Mouse (Mus musculus) olfactory bulb, adult 2 months (tissue): ENCODE measurements around the gene Brsk1. TPM values are rescaled to one million over a fixed set of nuclear protein-coding genes. Genes with fewer than 3 reads are reported as not detected.

Experiments
- H3K27ac ChIP-seq: fragments of 200-500 bp; 2 replicates; pipeline ENCODE4 v1.5.1; 2012; ENCODE audit warnings: low read depth, low read length; ENCODE audit not compliant: insufficient read depth
- H3K4me1 ChIP-seq: fragments of 200-500 bp; 2 replicates; pipeline ENCODE4 v1.6.1; 2012; ENCODE audit warnings: low read length; ENCODE audit not compliant: control insufficient read depth, insufficient read depth
- H3K4me3 ChIP-seq: fragments of 200-500 bp; 2 replicates; pipeline ENCODE4 v1.5.1; 2012; ENCODE audit warnings: mild to moderate bottlenecking, low read depth, low read length, moderate library complexity; ENCODE audit not compliant: insufficient read depth
- CTCF ChIP-seq: fragments of 200-500 bp; IDR thresholded peaks from 2 replicates; pipeline ENCODE4 v1.5.1; 2012; ENCODE audit warnings: low read depth, mild to moderate bottlenecking, low read length, moderate library complexity; ENCODE audit not compliant: insufficient read depth
- POLR2A ChIP-seq: fragments of 200-500 bp; IDR thresholded peaks from 2 replicates; pipeline ENCODE4 v1.6.1; 2012; ENCODE audit warnings: mild to moderate bottlenecking, low read depth, low read length, moderate library complexity; ENCODE audit not compliant: insufficient read depth
- WGBS: fragments of 180-500 bp; shearing (Covaris S2); methylation state at CpG from one replicate; pipeline ENCODE4 v1.1.7; 2018; 5-methylcytosine and 5-hydroxymethylcytosine counted together
- polyA plus RNA-seq: library from polyadenylated mRNA; stranded (reverse); fragments of >200 nt; gene quantifications from 2 replicates; pipeline ENCODE4 v1.2.4, GENCODE M21; 2012; ENCODE audit warnings: low replicate concordance; ENCODE audit not compliant: missing spikeins, insufficient read depth, insufficient read length

Brsk1 gene
- polyA plus RNA-seq, 1 experiment = not detected

DNA sequence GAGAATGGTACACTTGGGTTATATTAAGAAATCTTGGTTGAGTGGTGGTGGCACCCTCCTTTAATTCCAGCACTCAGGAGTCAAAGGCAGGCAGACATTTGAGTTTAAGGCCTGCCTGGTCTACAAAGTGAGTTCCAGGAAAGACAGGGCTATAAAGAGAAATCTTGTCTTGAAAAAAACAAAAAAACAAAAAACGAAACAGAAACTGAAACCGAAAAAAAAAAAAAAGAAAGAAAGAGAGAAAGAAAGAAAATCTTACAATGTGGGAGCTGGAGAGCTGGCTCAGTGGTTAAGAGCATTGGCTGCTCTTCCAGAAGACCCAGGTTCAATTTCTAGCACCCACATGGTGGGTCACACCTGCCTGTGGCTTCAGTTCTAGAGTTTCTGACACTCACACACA, 26.7 kb upstream of the Brsk1 start:
- TF ChIP-seq CTCF = no peak
- TF ChIP-seq POLR2A = no peak
- Histone ChIP-seq H3K4me1 (peaks cover 8% of the 10 kb centered on the region; the same call in 1 of the 2 replicates), H3K4me3 (no peak overlapping the region), H3K27ac (no peak overlapping the region)
- WGBS = 87% methylated on average over 2 of the region's 2 CpGs

GRCm38 (mm10) chr7:4666871-4667270, 23.5 kb upstream of the Brsk1 start:
- Histone ChIP-seq H3K27ac (no peak overlapping the region), H3K4me1 (peaks cover 3% of the 10 kb centered on the region; the same call in 1 of the 2 replicates), H3K4me3 (no peak overlapping the region)
- TF ChIP-seq POLR2A (no peak), CTCF (no peak)
- 99% methylated on average over 5 of the region's 5 CpGs for WGBS

- H3K27ac ChIP-seq = no peak overlapping the region
- no peaks in the 10 kb centered on the region for H3K4me1 ChIP-seq
- WGBS = 90% methylated on average over 8 of the region's 8 CpGs
- TF ChIP-seq CTCF = no peak
- no peak for TF ChIP-seq POLR2A
- no peak overlapping the region for H3K4me3 ChIP-seq
Measured at GRCm38 (mm10) chr7:4668506-4668905, 21.9 kb upstream of the Brsk1 start.

DNA sequence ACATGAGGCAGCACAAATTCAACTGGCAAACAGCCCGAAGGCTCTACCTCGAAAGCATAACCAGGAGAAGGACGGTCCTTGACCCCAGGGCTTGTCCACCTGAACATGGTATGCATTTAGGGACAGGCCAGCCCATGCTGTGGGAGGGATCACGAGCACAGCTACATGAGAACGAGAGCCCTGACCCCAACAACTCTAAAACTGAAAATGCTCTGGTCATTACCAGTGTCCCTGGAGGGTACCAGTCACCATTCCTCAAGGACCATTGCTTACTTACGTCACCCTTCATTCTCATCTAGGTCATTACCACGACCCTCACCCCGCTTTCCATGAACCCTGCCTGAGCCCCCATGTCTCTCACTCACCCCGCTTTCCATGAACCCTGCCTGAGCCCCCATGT, 21.2 kb upstream of the Brsk1 start:
- TF ChIP-seq CTCF (no peak), POLR2A (no peak)
- WGBS = 95% methylated on average over 9 of the region's 9 CpGs
- no peak overlapping the region for H3K27ac ChIP-seq
- no peaks in the 10 kb centered on the region for H3K4me1 ChIP-seq
- no peak overlapping the region for H3K4me3 ChIP-seq

- H3K4me1 ChIP-seq = no peaks in the 10 kb centered on the region
- 91% methylated on average over 8 of the region's 8 CpGs for WGBS
- no peak overlapping the region for H3K27ac ChIP-seq
- no peak overlapping the region for H3K4me3 ChIP-seq
- TF ChIP-seq POLR2A (no peak), CTCF (no peak)
Measured at GRCm38 (mm10) chr7:4670655-4671255, 19.6 kb upstream of the Brsk1 start.

DNA sequence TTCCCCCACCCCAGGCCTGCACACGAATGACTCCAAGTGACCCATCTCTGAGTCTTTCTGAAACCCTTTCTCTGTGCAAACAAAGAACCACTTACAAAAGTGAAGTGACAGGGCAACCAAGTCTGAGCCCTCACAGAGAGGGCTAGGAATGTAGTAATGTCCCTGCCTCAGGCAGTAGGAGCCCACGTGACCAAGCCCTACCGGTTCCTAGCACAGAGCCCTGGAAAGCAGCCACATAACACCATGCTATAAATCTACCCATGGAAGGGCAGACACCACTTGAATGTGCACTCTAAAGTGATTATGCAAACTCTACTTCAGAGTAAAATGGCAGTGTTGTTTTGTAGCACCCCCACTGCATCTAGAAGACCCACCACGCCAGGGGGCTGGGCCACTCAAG, 18.4 kb upstream of the Brsk1 start:
- Histone ChIP-seq H3K4me3 (no peak overlapping the region), H3K4me1 (no peaks in the 10 kb centered on the region), H3K27ac (no peak overlapping the region)
- 65% methylated on average over 4 of the region's 4 CpGs for WGBS
- TF ChIP-seq CTCF = no peak
- TF ChIP-seq POLR2A = no peak

GRCm38 (mm10) chr7:4674114-4674731, 16.2 kb upstream of the Brsk1 start:
- no peak for TF ChIP-seq CTCF
- TF ChIP-seq POLR2A = no peak
- Histone ChIP-seq H3K4me3 (no peak overlapping the region), H3K4me1 (no peaks in the 10 kb centered on the region), H3K27ac (no peak overlapping the region)
- WGBS = 90% methylated on average over 12 of the region's 12 CpGs

DNA sequence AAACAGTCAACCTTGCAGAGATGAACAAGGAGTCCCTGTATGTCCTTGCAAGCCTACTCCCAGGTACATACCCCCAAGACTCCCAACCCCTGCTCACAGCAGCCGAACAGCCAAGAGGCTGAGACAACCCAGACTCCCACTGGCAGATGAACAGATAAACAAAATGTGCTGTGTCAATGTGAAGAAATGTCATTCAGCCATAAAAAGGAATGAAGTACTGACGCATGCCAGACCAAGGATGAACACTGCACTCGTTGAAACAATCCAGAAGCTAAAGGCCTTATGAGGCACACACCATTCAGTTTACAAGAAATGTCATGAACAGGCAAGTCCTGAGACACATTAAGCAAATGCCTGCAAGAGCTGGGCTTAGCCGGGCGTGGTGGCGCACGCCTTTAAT, 15.2 kb upstream of the Brsk1 start:
- H3K4me1 ChIP-seq = no peaks in the 10 kb centered on the region
- no peak for TF ChIP-seq POLR2A
- TF ChIP-seq CTCF = no peak
- WGBS = 94% methylated on average over 7 of the region's 7 CpGs
- no peak overlapping the region for H3K27ac ChIP-seq
- H3K4me3 ChIP-seq = no peak overlapping the region

DNA sequence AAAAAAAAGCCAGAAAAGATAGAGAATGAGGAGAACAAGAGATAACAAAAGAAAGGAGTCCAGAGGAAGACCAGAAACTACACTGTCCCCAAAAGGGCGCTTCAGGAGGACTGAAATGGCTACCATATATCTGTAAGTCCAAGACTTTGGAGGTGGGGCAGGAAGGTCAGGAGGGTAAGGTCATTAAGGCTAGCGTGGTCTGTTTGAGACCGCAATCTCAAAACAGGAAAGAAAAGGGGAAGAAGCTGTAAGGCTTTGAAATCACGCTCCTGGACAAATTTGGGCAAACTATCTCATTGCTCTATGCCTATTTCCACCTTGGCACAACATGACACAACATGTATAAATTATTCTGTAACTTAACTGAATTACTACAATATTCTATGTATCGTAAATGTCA, 7.1 kb upstream of the Brsk1 start:
- Histone ChIP-seq H3K27ac (no peak overlapping the region), H3K4me1 (peaks cover 4% of the 10 kb centered on the region), H3K4me3 (no peak overlapping the region)
- TF ChIP-seq POLR2A (no peak), CTCF (no peak)
- 94% methylated on average over 5 of the region's 5 CpGs for WGBS

- H3K27ac ChIP-seq = no peak overlapping the region
- peaks cover 4% of the 10 kb centered on the region for H3K4me1 ChIP-seq
- no peak for TF ChIP-seq CTCF
- no peak for TF ChIP-seq POLR2A
- peak overlapping the region; percentile 69 for H3K4me3 ChIP-seq
- WGBS = 1% methylated on average over 13 of the region's 13 CpGs
Measured at GRCm38 (mm10) chr7:4684203-4684602, 6.2 kb upstream of the Brsk1 start.
